Comparison of ENCODE assay signal across 8 mouse cellular contexts in the genomic region with DNA sequence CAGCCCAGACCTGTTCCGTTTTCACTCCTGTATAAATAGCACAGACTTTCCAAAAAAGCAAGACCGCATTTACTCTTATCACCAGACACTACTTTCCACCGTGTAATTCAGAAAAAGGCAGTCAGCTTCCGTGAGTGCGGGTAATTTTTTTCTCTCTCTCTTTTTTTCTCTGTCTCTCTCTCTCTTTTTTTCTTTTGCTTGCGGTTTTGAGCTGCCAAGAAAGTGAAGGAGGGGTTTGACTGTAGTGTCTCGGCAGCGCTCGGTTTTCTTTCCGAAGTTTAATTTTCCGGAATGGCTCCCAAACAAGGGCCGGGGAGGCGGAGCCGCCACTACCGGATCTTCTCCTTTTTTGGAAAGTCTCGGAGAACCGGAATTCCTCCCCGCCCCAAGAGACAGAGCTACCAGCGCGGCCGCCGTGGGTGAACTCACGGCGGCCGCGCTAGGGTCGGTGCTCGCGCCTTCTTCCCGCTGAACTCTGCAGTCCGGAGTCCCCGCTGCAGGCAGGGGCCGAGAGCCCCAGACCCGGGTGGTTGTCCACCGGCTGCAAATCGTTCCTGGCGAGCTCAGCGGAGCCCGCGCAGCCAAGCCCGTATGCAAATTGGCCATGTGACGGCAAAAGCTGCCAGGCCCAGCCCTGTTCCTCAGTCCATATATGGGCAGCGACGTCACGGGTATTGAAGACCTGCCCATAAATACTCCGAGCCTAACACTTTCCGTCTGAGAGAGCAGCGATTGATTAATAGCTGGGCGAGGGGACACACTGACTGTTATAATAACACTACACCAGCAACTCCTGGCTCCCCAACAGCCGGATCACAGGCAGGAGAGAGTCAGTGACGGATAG. TPM values are rescaled to one million over a fixed set of nuclear protein-coding genes. Genes with fewer than 3 reads are reported as not detected.
DNase-seq lines count a peak whose midpoint lies in the region; ATAC-seq and TF ChIP-seq lines count a peak whose summit lies in the region.

No protein-coding gene starts in this region.

- peak; percentile 82 for ATAC-seq in embryonic facial prominence, embryonic 13.5 days (ENCODE audit: insufficient number of reproducible peaks, insufficient read depth, low FRiP score, low TSS enrichment, low read depth)
- ATAC-seq in limb, embryonic 14.5 days (ENCODE audit: low FRiP score, low read depth), result peak; percentile 91
- ATAC-seq in midbrain, postnatal 0 days (ENCODE audit: low FRiP score), result peak; percentile 83

- peaks cover 38% of the 10 kb centered on the region for H3K4me1 ChIP-seq in embryonic facial prominence, embryonic 13.5 days
- H3K4me1 ChIP-seq in limb, embryonic 14.5 days (ENCODE audit: control insufficient read depth, insufficient read depth, low read length), result peaks cover 21% of the 10 kb centered on the region
- H3K4me1 ChIP-seq in midbrain, postnatal 0 days (ENCODE audit: insufficient read depth, low read length), result peaks cover 19% of the 10 kb centered on the region

- H3K9me3 ChIP-seq in embryonic facial prominence, embryonic 13.5 days, result no peaks in the 10 kb centered on the region
- no peaks in the 10 kb centered on the region for H3K9me3 ChIP-seq in limb, embryonic 14.5 days (ENCODE audit: control insufficient read depth, low read length)
- H3K9me3 ChIP-seq in midbrain, postnatal 0 days (ENCODE audit: low read length), result no peaks in the 10 kb centered on the region

- H3K4me2 ChIP-seq in embryonic facial prominence, embryonic 13.5 days, result peak overlapping the region; percentile 98
- peak overlapping the region; percentile 99 for H3K4me2 ChIP-seq in limb, embryonic 14.5 days (replicated peaks; ENCODE audit: low read depth, low read length, severe bottlenecking)
- H3K4me2 ChIP-seq in midbrain, postnatal 0 days (ENCODE audit: low read depth, low read length, poor library complexity, severe bottlenecking), result peak overlapping the region; percentile 98

- TF ChIP-seq POLR2A in limb, embryonic 14.5 days (IDR thresholded peaks at IDR 0.05; ENCODE audit: borderline replicate concordance, extremely low read depth, insufficient read depth, insufficient read length), result no peak

- TF ChIP-seq CTCF in midbrain, postnatal 0 days (IDR thresholded peaks at IDR 0.05), result no peak

- no peak overlapping the region for H3K27ac ChIP-seq in embryonic facial prominence, embryonic 13.5 days
- H3K27ac ChIP-seq in limb, embryonic 14.5 days (replicated peaks; ENCODE audit: low read depth, low read length), result peak overlapping the region; percentile 58; the same call in 1 of the 2 replicates
- H3K27ac ChIP-seq in midbrain, postnatal 0 days (ENCODE audit: low read depth, low read length), result no peak overlapping the region

- no peaks in the 10 kb centered on the region for H3K36me3 ChIP-seq in embryonic facial prominence, embryonic 13.5 days
- no peaks in the 10 kb centered on the region for H3K36me3 ChIP-seq in limb, embryonic 14.5 days (ENCODE audit: control insufficient read depth, insufficient read depth, low read length)
- no peaks in the 10 kb centered on the region for H3K36me3 ChIP-seq in midbrain, postnatal 0 days (ENCODE audit: insufficient read depth, low read length)

- peak; percentile 89 for DNase-seq in 3134 (ENCODE audit: extremely low read depth, insufficient read length, low spot score)
- DNase-seq in adrenal gland, postnatal 36 days, result peak; percentile 92 to 94
- DNase-seq in heart, adult 8-10 months (ENCODE audit: low spot score), result peak; percentile 94
- DNase-seq in kidney, adult 9 months, result peak; percentile 95
- peak; percentile 95 for DNase-seq in limb, embryonic 14.5 days (ENCODE audit: low spot score)
- DNase-seq in midbrain, postnatal 0 days (ENCODE audit: low spot score), result peak; percentile 92
- DNase-seq in spleen, postnatal 14 days (ENCODE audit: low spot score in 2 of 2), result peak; percentile 66 to 77

- H3K9ac ChIP-seq in embryonic facial prominence, embryonic 13.5 days, result peak overlapping the region; percentile 64
- peak overlapping the region; percentile 50 for H3K9ac ChIP-seq in limb, embryonic 14.5 days (ENCODE audit: low read depth, low read length, severe bottlenecking)
- 0 out of 2 replicates have a peak overlapping the region, but pooled peaks have one; percentile 24 for H3K9ac ChIP-seq in midbrain, postnatal 0 days (replicated peaks; ENCODE audit: low read length, poor library complexity, severe bottlenecking)

- WGBS in embryonic facial prominence, embryonic 13.5 days, result under 1% methylated on average over 51 of the region's 51 CpGs
- WGBS in limb, embryonic 14.5 days, result under 1% methylated on average over 51 of the region's 51 CpGs
- under 1% methylated on average over 51 of the region's 51 CpGs for WGBS in midbrain, postnatal 0 days

- H3K27me3 ChIP-seq in embryonic facial prominence, embryonic 13.5 days, result peaks cover 90% of the 10 kb centered on the region
- peaks cover 76% of the 10 kb centered on the region for H3K27me3 ChIP-seq in limb, embryonic 14.5 days (ENCODE audit: control insufficient read depth, insufficient read depth, low read length)
- peaks cover 68% of the 10 kb centered on the region for H3K27me3 ChIP-seq in midbrain, postnatal 0 days (ENCODE audit: insufficient read depth, low read length)

- H3K4me3 ChIP-seq in embryonic facial prominence, embryonic 13.5 days, result peak overlapping the region; percentile 59
- H3K4me3 ChIP-seq in limb, embryonic 14.5 days (replicated peaks; ENCODE audit: low read length), result peak overlapping the region; percentile 66
- H3K4me3 ChIP-seq in midbrain, postnatal 0 days (ENCODE audit: low read depth, low read length), result peak overlapping the region; percentile 52

RNA-seq across cellular contexts. Expression of gene Egr2, which starts 2.1 kb away (rescaled TPM):
- total RNA-seq in adrenal gland, postnatal 36 days (2021), result 1 to 10 TPM in 1 of 2 experiments, under 1 TPM in 1; 0.63 to 1.6 TPM
- polyA plus RNA-seq in embryonic facial prominence, embryonic 13.5 days (2015; fragmentation: Nextera tagmentation; extraction: Ambion mirVana), result 1.1 and 1.9 TPM in 2 replicates
- total RNA-seq in heart, adult 8-10 months (2022), result under 1 TPM; 0.19 to 0.98 (median 0.59) TPM
- 2.0 and 2.8 TPM in 2 replicates for polyA plus RNA-seq in limb, embryonic 14.5 days (2012; rRNA removed)
- 1.2 and 1.6 TPM in 2 replicates for polyA plus RNA-seq in limb, embryonic 14.5 days (2014; fragmentation: Nextera tagmentation; extraction: Ambion mirVana)
- 0.57 and 0.60 TPM in 2 replicates for total RNA-seq in midbrain, postnatal 0 days (2014; rRNA removed)
- polyA plus RNA-seq in midbrain, postnatal 0 days (2015; fragmentation: Nextera tagmentation; extraction: Ambion mirVana), result 0.35 and 0.60 TPM in 2 replicates

RNA-seq across cellular contexts. Expression of gene Ado, which starts 11.4 kb away (rescaled TPM):
- total RNA-seq in adrenal gland, postnatal 36 days (2021), result 10 to 100 TPM; 28.0 to 31.0 TPM
- 72.3 and 82.0 TPM in 2 replicates for polyA plus RNA-seq in embryonic facial prominence, embryonic 13.5 days (2015; fragmentation: Nextera tagmentation; extraction: Ambion mirVana)
- total RNA-seq in heart, adult 8-10 months (2022), result 10 to 100 TPM; 15.7 to 18.4 (median 17.0) TPM
- 14.1 and 19.0 TPM in 2 replicates for polyA plus RNA-seq in limb, embryonic 14.5 days (2012; rRNA removed)
- polyA plus RNA-seq in limb, embryonic 14.5 days (2014; fragmentation: Nextera tagmentation; extraction: Ambion mirVana), result 63.8 and 68.8 TPM in 2 replicates
- total RNA-seq in midbrain, postnatal 0 days (2014; rRNA removed), result 56.2 and 58.5 TPM in 2 replicates
- polyA plus RNA-seq in midbrain, postnatal 0 days (2015; fragmentation: Nextera tagmentation; extraction: Ambion mirVana), result 50.9 and 53.5 TPM in 2 replicates
